Mouse (Mus musculus) small intestine, adult 10 weeks (tissue): ENCODE measurements around the gene Evx1. TPM values are rescaled to one million over a fixed set of nuclear protein-coding genes. Genes with fewer than 3 reads are reported as not detected.

ENCODE experiments used
- polyA plus RNA-seq: library from polyadenylated mRNA; stranded (reverse); fragments of 350-450 nt; fragmentation: Illumina TruSeq; extraction: RNeasy Lipid Tissue Mini Kit (QIAGEN cat#74804); gene quantifications from one replicate; pipeline ENCODE4 v1.2.3, GENCODE M21; 2014; ENCODE audit warnings: low replicate concordance

Evx1 gene
- polyA plus RNA-seq = not detected

DNA sequence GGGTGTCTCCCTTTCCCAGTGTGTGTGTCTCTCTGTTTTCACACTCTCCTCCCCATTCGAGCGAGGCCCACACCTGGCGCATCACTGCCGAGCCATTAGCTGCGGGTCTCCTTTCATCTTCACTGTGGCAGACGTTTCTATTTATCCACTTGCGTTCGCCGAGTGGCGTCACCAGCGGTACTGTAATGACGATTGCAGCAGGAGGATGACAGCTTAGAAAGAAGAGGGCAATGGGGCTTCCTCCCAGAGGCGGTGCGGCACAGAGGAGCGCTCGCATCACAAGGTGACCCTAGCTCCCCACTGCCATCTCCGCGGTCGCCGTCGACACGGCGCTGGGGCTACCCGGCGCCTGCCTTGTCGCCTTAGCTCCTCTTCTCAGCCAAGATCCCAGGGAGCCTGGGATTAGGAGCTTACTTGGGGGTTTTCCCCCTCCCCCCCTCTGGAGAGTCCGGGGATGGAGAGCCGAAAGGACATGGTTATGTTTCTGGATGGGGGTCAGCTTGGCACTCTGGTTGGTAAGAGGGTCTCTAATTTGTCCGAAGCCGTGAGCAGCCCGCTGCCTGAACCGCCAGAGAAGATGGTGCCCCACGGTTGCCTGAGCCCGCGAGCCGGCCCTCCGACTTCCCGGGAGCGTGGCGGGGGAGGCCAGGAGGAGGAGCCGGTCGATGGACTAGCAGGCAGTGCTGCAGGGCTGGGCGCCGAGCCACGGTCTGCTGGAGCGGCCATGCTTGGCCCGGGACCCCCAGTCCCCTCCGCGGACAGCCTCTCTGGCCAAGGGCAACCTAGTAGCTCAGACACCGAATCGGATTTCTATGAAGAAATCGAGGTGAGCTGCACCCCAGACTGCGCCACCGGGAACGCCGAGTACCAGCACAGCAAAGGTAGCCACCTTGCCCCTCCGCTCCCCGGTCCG lies at the start of gene Evx1:
Evx1 (plus strand) TSS at position 108 of the 913 bp plus-strand sequence.

Other genes with a start within 250 kb of the Evx1 start
- 0.56 TPM for gene Hoxa1, start 155.2 kb upstream of the Evx1 start, polyA plus RNA-seq
- 2.6 TPM for gene Hoxa2, start 148.7 kb upstream of the Evx1 start, polyA plus RNA-seq
- 0.19 TPM for gene 5730596B20Rik, start 136.0 kb upstream of the Evx1 start, polyA plus RNA-seq
- 3.0 TPM for gene Hoxa4, start 121.7 kb upstream of the Evx1 start, polyA plus RNA-seq
- gene Hoxa5, start 108.9 kb upstream of the Evx1 start, polyA plus RNA-seq = 6.5 TPM
- gene Hoxa6, start 104.8 kb upstream of the Evx1 start, polyA plus RNA-seq = not detected
- 5.9 TPM for gene Hoxa3, start 100.2 kb upstream of the Evx1 start, polyA plus RNA-seq
- gene Gm28308, start 100.2 kb upstream of the Evx1 start, polyA plus RNA-seq = not detected
- 0.48 TPM for gene Hoxa7, start 91.6 kb upstream of the Evx1 start, polyA plus RNA-seq
- gene Hoxa9, start 82.4 kb upstream of the Evx1 start, polyA plus RNA-seq = 0.59 TPM
- not detected for gene Hoxa10, start 72.6 kb upstream of the Evx1 start, polyA plus RNA-seq
- not detected for gene Hoxa11, start 67.7 kb upstream of the Evx1 start, polyA plus RNA-seq
- gene Hoxa13, start 52.6 kb upstream of the Evx1 start, polyA plus RNA-seq = not detected